Mouse (Mus musculus): ENCODE data around the gene Rec114. TPM values are rescaled to one million over a fixed set of nuclear protein-coding genes. Genes with fewer than 3 reads are reported as not detected.

Rec114 gene
- polyA plus RNA-seq, 1 experiment from 2014 or later = 3.2 TPM

DNA sequence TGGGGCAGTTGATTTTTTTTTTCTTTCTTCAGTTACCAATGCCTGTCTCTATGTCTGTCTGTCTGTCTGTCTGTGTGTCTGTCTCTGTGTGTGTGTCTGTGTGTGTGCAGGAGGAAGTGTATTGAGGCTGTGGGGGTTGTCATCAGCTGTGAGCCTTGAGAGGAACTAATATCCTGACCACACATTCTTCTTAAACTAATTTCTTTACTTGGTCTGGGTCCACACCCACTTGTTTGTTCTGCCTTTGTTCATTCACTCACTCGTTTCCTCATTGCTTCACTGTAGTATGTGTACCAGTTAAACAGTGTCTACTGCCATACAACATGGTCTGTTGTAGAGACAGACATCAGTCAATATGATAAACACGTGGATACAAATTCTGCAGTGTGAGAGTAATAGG lies 116.6 kb downstream of the Rec114 start:
- Histone ChIP-seq H3K36me3 (ENCODE audit: control insufficient read depth, insufficient read depth, low read length) (peaks cover 32% of the 10 kb centered on the region), H3K27me3 (replicated peaks; ENCODE audit: control insufficient read depth, insufficient read depth, low read length) (no peaks in the 10 kb centered on the region), H3K9me3 (ENCODE audit: control insufficient read depth, low read length) (no peaks in the 10 kb centered on the region), H3K4me1 (ENCODE audit: control insufficient read depth, insufficient read depth, low read length) (no peaks in the 10 kb centered on the region), H3K9ac (ENCODE audit: low read depth, low read length) (no peak overlapping the region), H3K4me2 (ENCODE audit: low read depth, low read length) (no peak overlapping the region), H3K27ac (replicated peaks; ENCODE audit: low read depth, low read length) (no peak overlapping the region), H3K4me3 (ENCODE audit: low read depth, low read length) (no peak overlapping the region)
- DNase-seq (ENCODE audit: low spot score) (no peak), ATAC-seq (ENCODE audit: low read depth) (no peak)
- 77% methylated on average over 2 of the region's 2 CpGs for WGBS

DNA sequence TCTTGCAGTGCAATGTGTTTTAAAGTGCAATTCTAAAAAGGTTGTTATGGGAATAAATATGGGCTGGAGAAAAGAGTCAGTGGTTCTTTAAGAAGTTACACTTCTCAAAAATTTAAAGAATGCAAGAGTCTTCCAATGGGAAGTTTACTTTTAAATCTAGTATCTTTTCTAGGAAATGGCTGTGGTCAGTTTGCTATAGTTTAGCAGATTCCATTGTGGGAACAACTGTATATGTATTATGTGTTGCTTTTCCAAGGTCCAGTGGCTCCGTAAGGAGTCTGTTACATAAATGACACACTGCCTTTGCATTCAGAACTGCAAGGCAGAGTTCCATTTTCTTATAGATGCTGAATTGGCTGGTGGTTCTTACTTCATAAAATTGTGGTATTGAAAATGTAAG lies 120.8 kb downstream of the Rec114 start:
- H3K27me3 ChIP-seq (replicated peaks; ENCODE audit: control insufficient read depth, insufficient read depth, low read length) = no peaks in the 10 kb centered on the region
- no peak overlapping the region for H3K9ac ChIP-seq (ENCODE audit: low read depth, low read length)
- H3K36me3 ChIP-seq (ENCODE audit: control insufficient read depth, insufficient read depth, low read length) = 0 out of 2 replicates have a peak, but pooled peaks cover 8% of the 10 kb centered on the region
- H3K27ac ChIP-seq (replicated peaks; ENCODE audit: low read depth, low read length) = no peak overlapping the region; the same call in 1 of the 2 replicates
- no peak overlapping the region for H3K4me2 ChIP-seq (ENCODE audit: low read depth, low read length)
- ATAC-seq (ENCODE audit: low read depth) (no peak), DNase-seq (ENCODE audit: low spot score) (peak; percentile 45)
- no peak overlapping the region for H3K4me3 ChIP-seq (ENCODE audit: low read depth, low read length)
- 63% methylated on average over 1 of the region's 1 CpGs for WGBS
- no peaks in the 10 kb centered on the region for H3K9me3 ChIP-seq (ENCODE audit: control insufficient read depth, low read length)
- no peaks in the 10 kb centered on the region for H3K4me1 ChIP-seq (ENCODE audit: control insufficient read depth, insufficient read depth, low read length)

DNA sequence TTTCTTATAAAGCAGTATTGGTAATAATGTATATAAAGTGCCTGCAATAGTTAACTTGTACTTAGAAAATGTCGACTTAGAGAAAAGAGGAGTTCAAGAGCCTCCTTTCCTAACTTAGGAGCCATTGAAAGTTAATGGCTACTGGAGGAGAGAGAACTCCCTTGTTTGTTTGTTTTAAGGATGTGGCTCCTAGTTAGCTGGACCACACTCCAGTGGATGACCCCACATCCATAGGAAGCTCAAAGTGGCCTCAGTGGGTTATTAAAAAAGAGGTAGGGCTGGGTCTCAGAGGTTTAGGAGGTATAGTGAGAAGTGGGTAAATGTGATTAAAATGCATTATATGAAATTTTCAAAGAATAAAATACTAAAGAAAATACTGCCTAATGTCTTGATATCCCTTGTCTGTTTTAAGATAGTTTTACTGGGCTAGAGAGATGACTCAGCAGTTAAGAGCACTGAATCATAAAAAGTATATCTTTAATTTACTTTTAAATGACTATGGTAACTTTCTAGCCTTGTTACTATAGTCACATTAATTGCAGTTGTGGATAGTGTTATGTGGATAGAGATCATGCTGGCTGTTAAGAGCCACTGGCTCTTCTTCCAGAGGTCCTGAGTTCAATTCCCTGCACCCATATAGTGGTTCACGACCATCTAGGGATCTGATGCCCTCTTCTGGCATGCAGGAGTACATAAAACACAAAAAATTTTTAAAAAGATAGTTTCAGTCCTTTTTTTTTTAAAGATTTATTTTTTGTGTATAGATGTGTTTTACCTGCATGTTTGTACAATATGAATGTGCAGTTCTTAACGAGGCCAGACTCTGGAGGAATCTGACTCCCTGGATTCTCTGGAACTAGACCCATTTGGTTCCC lies 128.5 kb downstream of the Rec114 start:
- no peak for ATAC-seq (ENCODE audit: low read depth)

DNA sequence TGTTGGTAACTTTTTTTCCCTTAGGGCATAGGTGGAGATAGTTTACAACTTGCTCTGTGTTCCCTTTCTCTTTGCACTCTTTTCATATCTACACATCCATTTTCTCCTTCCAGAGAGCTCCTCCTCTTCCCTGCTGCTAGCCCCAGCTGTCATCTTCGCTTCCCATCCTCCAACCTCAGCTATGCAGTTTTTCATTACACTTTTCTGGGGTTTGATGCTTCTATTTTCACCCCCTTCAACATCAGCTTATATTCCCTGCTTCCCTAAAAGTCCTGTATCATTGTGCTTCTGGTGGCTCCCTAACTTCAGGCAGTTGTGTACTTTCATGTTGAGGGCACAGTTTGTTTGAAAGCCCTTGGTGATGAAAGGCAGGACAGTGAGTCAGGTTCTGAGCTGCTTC lies 130.0 kb downstream of the Rec114 start:
- no peak for DNase-seq (ENCODE audit: low spot score)
- Histone ChIP-seq H3K9me3 (ENCODE audit: control insufficient read depth, low read length) (no peaks in the 10 kb centered on the region), H3K27ac (replicated peaks; ENCODE audit: low read depth, low read length) (no peak overlapping the region), H3K27me3 (replicated peaks; ENCODE audit: control insufficient read depth, insufficient read depth, low read length) (no peaks in the 10 kb centered on the region), H3K4me2 (ENCODE audit: low read depth, low read length) (no peak overlapping the region), H3K4me3 (ENCODE audit: low read depth, low read length) (no peak overlapping the region), H3K36me3 (ENCODE audit: control insufficient read depth, insufficient read depth, low read length) (no peaks in the 10 kb centered on the region), H3K9ac (ENCODE audit: low read depth, low read length) (no peak overlapping the region), H3K4me1 (ENCODE audit: control insufficient read depth, insufficient read depth, low read length) (no peaks in the 10 kb centered on the region; the same call in 1 of the 2 replicates)
- WGBS = 81% methylated on average over 1 of the region's 1 CpGs
- ATAC-seq (ENCODE audit: low read depth) = no peak

More for the DNA sequence above, 128.5 kb downstream of the Rec114 start:
- WGBS = 68% methylated on average over 3 of the region's 3 CpGs
- no peaks in the 10 kb centered on the region for H3K9me3 ChIP-seq (ENCODE audit: control insufficient read depth, low read length)
- no peak overlapping the region for H3K9ac ChIP-seq (ENCODE audit: low read depth, low read length)
- H3K36me3 ChIP-seq (ENCODE audit: control insufficient read depth, insufficient read depth, low read length) = no peaks in the 10 kb centered on the region
- H3K4me2 ChIP-seq (ENCODE audit: low read depth, low read length) = no peak overlapping the region
- H3K27ac ChIP-seq (replicated peaks; ENCODE audit: low read depth, low read length) = no peak overlapping the region
- no peaks in the 10 kb centered on the region; the same call in 1 of the 2 replicates for H3K4me1 ChIP-seq (ENCODE audit: control insufficient read depth, insufficient read depth, low read length)
- DNase-seq (ENCODE audit: low spot score) = no peak
- H3K27me3 ChIP-seq (replicated peaks; ENCODE audit: control insufficient read depth, insufficient read depth, low read length) = no peaks in the 10 kb centered on the region
- no peak overlapping the region for H3K4me3 ChIP-seq (ENCODE audit: low read depth, low read length)

Other genes starting within 250 kb of the Rec114 start
- 56.1 and 61.1 TPM in 2 replicates for gene Cd276, start 188.5 kb downstream of the Rec114 start, polyA plus RNA-seq (2014; fragmentation: Nextera tagmentation; extraction: Ambion mirVana)
- 151 and 173 TPM in 2 replicates for gene Nptn, start 161.7 kb downstream of the Rec114 start, polyA plus RNA-seq (2014; fragmentation: Nextera tagmentation; extraction: Ambion mirVana)
- gene Hcn4, start 79.4 kb upstream of the Rec114 start, polyA plus RNA-seq (2014; fragmentation: Nextera tagmentation; extraction: Ambion mirVana) = 0.26 and 0.42 TPM in 2 replicates